Mouse (Mus musculus) layer of hippocampus, postnatal 10 days (tissue): ENCODE results near the gene Arl6ip5. TPM values are rescaled to one million over a fixed set of nuclear protein-coding genes. Genes with fewer than 3 reads are reported as not detected.
A peak's percentile ranks its signal among the peaks of the same experiment; 100 is the strongest.

Experiments
- DNase-seq, 2 experiments: peaks; one replicate each; pipeline ENCODE4 v3.0.0; 2021; ENCODE audit warnings: low spot score in 2 of 2
- total RNA-seq, 2 experiments: library from RNA; stranded (reverse); gene quantifications; 2 replicates each; pipeline ENCODE4 v1.2.3; 2021

The Arl6ip5 gene
- total RNA-seq, 2 experiments from 2014 or later = 128 to 152 TPM

GRCm38 (mm10) chr6:97269596-97269995 is 59.1 kb downstream of the Arl6ip5 start:
- DNase-seq = no peak

GRCm38 (mm10) chr6:97272349-97272748 is 61.9 kb downstream of the Arl6ip5 start:
- no peak for DNase-seq

- DNase-seq = no peak
Observed at GRCm38 (mm10) chr6:97273058-97273710, 62.7 kb downstream of the Arl6ip5 start.

GRCm38 (mm10) chr6:97273777-97274176 is 63.3 kb downstream of the Arl6ip5 start:
- no peak for DNase-seq

GRCm38 (mm10) chr6:97275760-97276159 is 65.3 kb downstream of the Arl6ip5 start:
- no peak for DNase-seq

GRCm38 (mm10) chr6:97276366-97276765 is 65.9 kb downstream of the Arl6ip5 start:
- no peak for DNase-seq

DNA sequence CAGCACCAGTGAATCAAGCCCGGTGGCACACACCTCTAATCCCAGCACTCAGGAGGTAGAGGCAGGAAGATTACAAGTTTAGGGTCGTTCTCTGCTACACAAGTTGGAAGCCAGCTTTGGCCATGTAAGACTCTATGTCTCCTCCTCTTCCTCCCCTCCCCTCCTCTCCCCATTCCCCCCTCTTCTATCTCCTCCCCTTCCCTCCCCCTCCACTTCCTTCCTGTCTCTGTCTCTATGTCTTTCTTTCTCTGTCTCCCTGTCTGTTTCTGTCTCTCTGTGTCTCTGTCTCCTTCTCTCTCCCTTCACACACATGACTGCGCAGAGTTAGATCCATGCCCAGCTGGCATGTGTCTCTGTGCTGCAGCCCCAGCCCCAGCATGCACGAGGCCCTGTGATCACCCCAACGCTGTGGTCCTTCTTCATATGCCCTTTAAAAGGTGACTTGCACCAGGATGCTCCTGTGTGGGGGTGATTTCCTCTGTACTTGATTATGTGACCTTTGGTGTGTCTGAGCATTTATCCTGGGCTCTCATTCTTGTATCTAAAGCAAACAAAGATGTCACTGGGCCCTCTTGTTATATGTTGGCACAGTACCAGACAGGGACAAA is 66.5 kb downstream of the Arl6ip5 start:
- no peak for DNase-seq

- peak; percentile 78 to 85 for DNase-seq
Observed at GRCm38 (mm10) chr6:97278014-97278787, 67.7 kb downstream of the Arl6ip5 start.

DNA sequence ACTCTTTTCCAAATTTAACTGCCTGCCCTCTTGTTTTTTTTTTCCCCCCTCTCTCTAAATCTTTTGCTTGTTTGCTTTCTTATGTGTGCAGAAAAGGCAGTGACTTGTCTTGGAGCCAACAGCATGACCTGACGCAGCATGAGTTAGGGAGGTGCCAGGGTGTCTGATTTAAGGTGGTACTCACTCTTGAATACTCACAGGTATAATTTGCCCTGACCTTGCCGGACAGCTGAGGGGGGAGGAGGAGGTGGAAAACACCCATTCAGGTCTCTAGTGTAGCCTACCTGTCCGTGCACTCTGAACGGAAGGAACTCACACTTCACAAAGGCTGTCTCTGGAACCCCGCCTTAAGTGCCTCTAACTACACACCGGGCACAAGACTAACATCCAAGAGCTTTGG is 68.4 kb downstream of the Arl6ip5 start:
- no peak for DNase-seq

Other genes with a start within 250 kb of the Arl6ip5 start
- under 1 TPM; 0.33 to 0.55 TPM for gene Fam19a4, start 150.3 kb upstream of the Arl6ip5 start, total RNA-seq
- 10 to 100 TPM; 32.2 to 35.2 TPM for gene Eogt, start 61.5 kb upstream of the Arl6ip5 start, total RNA-seq
- 10 to 100 TPM; 52.0 to 56.3 TPM for gene Tmf1, start 31.6 kb upstream of the Arl6ip5 start, total RNA-seq
- 10 to 100 TPM; 65.5 to 68.5 TPM for gene Uba3, start 5.0 kb upstream of the Arl6ip5 start, total RNA-seq
- gene Lmod3, start 42.1 kb downstream of the Arl6ip5 start, total RNA-seq = under 1 TPM in 1 of 2 experiments, not detected in 1; 0.16 TPM